Mouse (Mus musculus): Measurements from ENCODE around the gene Defb46.

Gene Defb46

GRCm38 (mm10) chr8:19239616-19240015 lies at the start of gene Defb46:
Gene Defb46, plus strand, starts transcription at chr8:19239916.
- no peak for DNase-seq (ENCODE audit: low spot score in 2 of 2)

GRCm38 (mm10) chr8:19225161-19225560 lies 14.6 kb upstream of the Defb46 start, which contains the start of gene Defb6:
Gene Defb6, plus strand, starts transcription at chr8:19225478.
- no peak for DNase-seq (ENCODE audit: low spot score in 2 of 2)

DNA sequence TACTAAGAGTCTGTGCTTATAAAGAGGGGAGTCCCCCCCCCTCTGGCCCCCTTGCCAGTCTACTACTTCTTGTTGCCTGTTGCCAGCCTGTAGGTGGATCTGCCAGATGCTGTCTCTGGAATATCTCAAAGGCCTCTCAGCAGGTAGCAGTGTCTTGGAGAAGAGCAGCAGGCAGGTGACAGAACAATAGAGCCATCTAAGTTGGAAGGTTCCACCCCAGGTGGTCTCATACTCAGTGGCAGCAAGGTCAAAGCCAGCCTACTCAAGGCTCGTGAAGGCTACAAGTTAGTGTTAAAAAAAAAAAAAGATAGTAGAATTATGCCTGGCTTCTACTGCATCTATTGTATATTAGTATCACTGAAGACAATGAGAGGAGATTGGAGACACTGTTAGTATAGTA lies 1.6 kb upstream of the Defb46 start:
- DNase-seq (ENCODE audit: low spot score in 2 of 2) = no peak

DNA sequence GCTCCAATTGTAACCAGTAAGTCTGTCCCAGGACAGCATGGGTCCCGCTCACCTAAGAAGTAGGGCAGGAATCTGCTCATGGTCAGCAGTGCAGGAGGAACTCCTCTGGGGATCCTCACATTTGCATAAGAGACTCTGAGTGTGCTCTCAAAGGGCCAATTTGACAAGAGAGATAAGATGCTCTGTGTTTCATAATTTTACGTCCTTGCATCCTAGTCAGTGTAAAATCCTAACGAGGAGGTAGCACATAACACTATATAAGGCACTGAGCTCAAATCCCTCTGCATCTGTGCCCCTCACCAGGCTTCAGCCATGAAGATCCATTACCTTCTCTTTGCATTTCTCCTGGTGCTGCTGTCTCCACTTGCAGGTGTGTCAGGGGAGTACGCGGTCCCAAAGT lies 7.6 kb downstream of the Defb46 start, which contains the start of gene Defb5:
Gene Defb5, plus strand, starts transcription at position 301 of the 400 bp plus-strand sequence.
- no peak for DNase-seq (ENCODE audit: low spot score in 2 of 2)

DNA sequence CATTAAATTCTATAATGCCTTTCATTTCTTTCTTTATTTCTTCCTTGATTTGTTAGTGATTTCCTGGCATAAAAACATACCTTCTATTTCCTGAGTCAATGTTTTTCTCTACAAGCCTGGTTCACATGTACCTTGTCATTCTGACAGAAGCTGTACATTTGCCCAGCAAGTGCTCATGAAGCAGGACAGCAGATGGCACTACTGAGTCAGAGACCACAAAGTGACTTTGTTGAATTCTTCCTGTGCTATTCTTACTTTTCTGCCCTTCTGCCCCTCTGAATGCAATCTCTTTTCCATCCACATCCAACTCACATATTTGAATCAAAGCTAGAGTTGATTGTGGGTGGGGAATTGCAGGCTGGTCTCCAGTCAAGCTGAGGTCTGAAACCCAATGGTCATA lies 18.4 kb downstream of the Defb46 start:
- DNase-seq (ENCODE audit: low spot score in 2 of 2) = no peak

DNA sequence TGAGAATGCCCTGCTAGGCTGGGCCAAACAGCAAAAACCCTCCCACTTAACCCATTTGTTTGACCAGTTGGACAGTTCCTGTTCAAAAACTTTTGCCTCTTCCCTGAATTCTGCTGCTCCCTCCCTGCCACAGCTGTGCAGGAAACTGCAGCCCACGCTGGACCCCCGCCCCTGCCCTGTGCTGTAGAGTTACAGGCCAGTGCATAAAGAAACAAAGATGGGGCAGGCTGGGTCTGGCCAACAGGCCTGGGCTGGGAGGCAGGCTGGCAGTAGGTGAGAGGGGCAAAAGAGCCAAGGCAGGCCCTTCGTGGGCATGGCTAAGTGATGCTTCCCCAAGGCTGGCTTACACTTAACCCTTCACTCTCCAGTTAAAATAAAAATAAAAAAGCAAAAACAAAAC lies 20.0 kb downstream of the Defb46 start:
- no peak for DNase-seq (ENCODE audit: low spot score in 2 of 2)

Data from spleen, postnatal 10 days (tissue).